Mouse (Mus musculus): ENCODE results near the gene Nr1d1.

DNA sequence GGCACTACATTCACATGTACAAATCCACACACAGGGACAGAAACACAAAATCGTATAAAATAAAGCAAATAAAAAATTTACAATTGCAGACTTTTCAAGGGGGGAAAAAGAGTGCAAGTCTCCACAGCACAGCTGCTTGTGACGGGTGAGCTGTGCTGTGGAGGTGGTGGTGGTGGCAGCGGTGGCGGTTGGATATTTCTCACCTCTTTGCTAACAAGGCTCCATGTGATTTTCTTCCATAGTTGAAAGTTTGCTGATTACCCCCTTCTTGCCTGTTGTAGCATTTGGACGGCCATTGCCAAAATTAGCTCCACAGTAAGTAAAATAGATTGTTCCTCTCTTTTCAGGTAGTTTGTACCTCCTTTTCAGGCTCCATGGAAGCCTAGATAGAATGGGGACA is 29.5 kb upstream of the Nr1d1 start, which contains the start of gene Casc3:
- no peak for TF ChIP-seq EP300 (IDR thresholded peaks at IDR 0.05; ENCODE audit: low read depth)
- no peak for TF ChIP-seq CTCF (IDR thresholded peaks at IDR 0.05; ENCODE audit: low read depth)

Data from heart, postnatal 0 days (tissue).